Mouse (Mus musculus) MEL (cell line): ENCODE measurements around the gene Creb3l2. TPM values are rescaled to one million over a fixed set of nuclear protein-coding genes. Genes with fewer than 3 reads are reported as not detected.

Experiments
- DNase-seq: peaks from one replicate; pipeline ENCODE4 v3.0.0; 2011; ENCODE audit warnings: low read depth, low spot score
- H3K27ac ChIP-seq: 2 replicates; pipeline ENCODE4 v1.5.1; 2012; ENCODE audit warnings: low read depth, mild to moderate bottlenecking, control low read depth, low read length, moderate library complexity; ENCODE audit not compliant: control insufficient read depth
- H3K27me3 ChIP-seq, 2 experiments: fragments of 150-350 bp in 1 of 2; sonication (generic) in 1 of 2; 2 replicates each; pipeline ENCODE4 v1.6.1; 2012; ENCODE audit warnings: low read length in 2 of 2, mild to moderate bottlenecking in 2 of 2, improper control_type of control experiment in 1 of 2, moderate library complexity in 1 of 2; ENCODE audit not compliant: insufficient read depth in 2 of 2, control insufficient read depth in 1 of 2
- H3K36me3 ChIP-seq, 2 experiments: 2 replicates each; pipeline ENCODE4 v1.6.1; 2012 to 2014; ENCODE audit warnings: low read length in 2 of 2, improper control_type of control experiment in 1 of 2, inconsistent platforms in 1 of 2, mild to moderate bottlenecking in 1 of 2; ENCODE audit not compliant: insufficient read depth in 2 of 2, control insufficient read depth in 1 of 2
- H3K4me1 ChIP-seq, 2 experiments: fragments of 150-350 bp in 1 of 2; sonication (generic) in 1 of 2; 2 replicates each; pipeline ENCODE4 v1.6.1; 2012; ENCODE audit warnings: low read length in 2 of 2, improper control_type of control experiment in 1 of 2, mild to moderate bottlenecking in 1 of 2; ENCODE audit not compliant: insufficient read depth in 2 of 2, control insufficient read depth in 1 of 2
- H3K4me3 ChIP-seq, 2 experiments: fragments of 150-350 bp in 1 of 2; sonication (generic) in 1 of 2; 2 replicates each; pipeline ENCODE4 v1.5.1; 2012; ENCODE audit warnings: low read depth in 2 of 2, low read length in 2 of 2, mild to moderate bottlenecking in 2 of 2, moderate library complexity in 2 of 2, control low read depth in 1 of 2, improper control_type of control experiment in 1 of 2; ENCODE audit not compliant: control insufficient read depth in 1 of 2, insufficient read depth in 1 of 2
- H3K79me2 ChIP-seq: 2 replicates; pipeline ENCODE4 v1.6.1; 2012; ENCODE audit warnings: mild to moderate bottlenecking, low read length, moderate library complexity; ENCODE audit not compliant: control insufficient read depth, poor library complexity, insufficient read depth
- H3K9ac ChIP-seq: 2 replicates; pipeline ENCODE4 v1.6.1; 2012; ENCODE audit warnings: low read depth, mild to moderate bottlenecking, control low read depth, low read length, moderate library complexity; ENCODE audit not compliant: control insufficient read depth, poor library complexity, severe bottlenecking
- H3K9me3 ChIP-seq: fragments of 150-350 bp; sonication (generic); replicated peaks from 2 replicates; pipeline ENCODE4 v1.6.1; 2012; ENCODE audit warnings: mild to moderate bottlenecking, low read length, improper control_type of control experiment, moderate library complexity; ENCODE audit not compliant: insufficient read depth
- CHD2 ChIP-seq: IDR thresholded peaks from 2 replicates; pipeline ENCODE4 v1.6.1; 2011; ENCODE audit warnings: low read length, improper control_type of control experiment
- ELF1 ChIP-seq: IDR thresholded peaks from 2 replicates; pipeline ENCODE4 v1.6.1; 2014; ENCODE audit warnings: low read depth, mild to moderate bottlenecking, inconsistent platforms, low read length, improper control_type of control experiment, moderate library complexity
- ETS1 ChIP-seq: IDR thresholded peaks from 2 replicates; pipeline ENCODE4 v1.6.1; 2012; ENCODE audit warnings: low read depth, mild to moderate bottlenecking, inconsistent platforms, low read length, improper control_type of control experiment, moderate library complexity
- GABPA ChIP-seq: IDR thresholded peaks from 2 replicates; pipeline ENCODE4 v1.6.1; 2012; ENCODE audit warnings: low read depth, mild to moderate bottlenecking, inconsistent platforms, low read length, improper control_type of control experiment, moderate library complexity
- HCFC1 ChIP-seq: IDR thresholded peaks from 2 replicates; pipeline ENCODE4 v1.6.1; 2012; ENCODE audit warnings: low read depth, mild to moderate bottlenecking, inconsistent platforms, low read length, improper control_type of control experiment, moderate library complexity
- MEF2A ChIP-seq: IDR thresholded peaks from 2 replicates; pipeline ENCODE4 v1.6.1; 2014; ENCODE audit warnings: low read depth, mild to moderate bottlenecking, inconsistent platforms, low read length, improper control_type of control experiment; ENCODE audit not compliant: poor library complexity, insufficient replicate concordance, severe bottlenecking; ENCODE audit errors: extremely low read depth
- MXI1 ChIP-seq: IDR thresholded peaks from 2 replicates; pipeline ENCODE4 v1.6.1; 2011; ENCODE audit warnings: mild to moderate bottlenecking, low read depth, low read length, improper control_type of control experiment
- NELFE ChIP-seq: IDR thresholded peaks from 2 replicates; pipeline ENCODE4 v1.6.1; 2011; ENCODE audit warnings: low read depth, low read length, improper control_type of control experiment
- TBP ChIP-seq: IDR thresholded peaks from 2 replicates; pipeline ENCODE4 v1.8.0; 2011; ENCODE audit warnings: low read depth, low read length, improper control_type of control experiment
- TCF12 ChIP-seq: IDR thresholded peaks from 2 replicates; pipeline ENCODE4 v1.6.1; 2014; ENCODE audit warnings: low read depth, mild to moderate bottlenecking, inconsistent platforms, low read length, improper control_type of control experiment, moderate library complexity
- ZC3H11A ChIP-seq: IDR thresholded peaks from 2 replicates; pipeline ENCODE4 v1.6.1; 2012; ENCODE audit warnings: low read depth, mild to moderate bottlenecking, inconsistent platforms, low read length, improper control_type of control experiment
- polyA plus RNA-seq, 2 experiments: library from polyadenylated mRNA; stranded (reverse) in 1 of 2; unstranded in 1 of 2; fragments of >175 nt in 1 of 2; fragments of >200 nt in 1 of 2; gene quantifications; 2 replicates each; pipeline versions ENCODE4 v1.2.1 to v1.2.4; 2012; ENCODE audit warnings: low replicate concordance in 2 of 2, low read depth in 1 of 2; ENCODE audit not compliant: insufficient read length in 2 of 2, insufficient read depth in 1 of 2, missing spikeins in 1 of 2
- total RNA-seq: library from RNA; depleted of rRNA; stranded (reverse); fragments of 300-350 nt; gene quantifications from 2 replicates; pipeline ENCODE4 v1.2.3, GENCODE M21; 2012

Gene Creb3l2
- total and polyA plus RNA-seq, 3 experiments = not detected

DNA sequence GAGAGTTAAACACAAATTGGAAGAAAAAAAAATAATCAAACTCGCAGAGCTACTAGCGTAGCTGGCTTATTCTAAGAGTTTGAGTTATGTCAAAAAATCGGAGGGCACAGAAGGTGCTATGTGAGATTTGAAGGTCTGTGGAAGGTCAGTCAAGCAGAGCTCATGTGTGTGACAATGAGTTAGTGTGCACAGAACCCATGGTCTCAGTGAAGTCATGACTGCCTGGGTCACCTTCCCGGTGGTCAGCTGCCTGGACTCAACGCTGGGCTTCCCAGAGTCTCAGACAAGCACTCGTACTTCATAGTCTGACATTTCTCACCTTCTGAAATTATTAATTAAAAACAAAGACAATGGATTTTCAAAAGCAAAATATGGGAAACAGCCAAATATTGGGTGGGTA lies 26.4 kb downstream of the Creb3l2 start:
- H3K4me3 ChIP-seq = no peak overlapping the region
- no peak overlapping the region for H3K27ac ChIP-seq
- no peaks in the 10 kb centered on the region for H3K36me3 ChIP-seq
- H3K4me1 ChIP-seq = no peaks in the 10 kb centered on the region
- H3K27me3 ChIP-seq = no peaks in the 10 kb centered on the region
- no peaks in the 10 kb centered on the region for H3K79me2 ChIP-seq
- H3K9ac ChIP-seq = no peak overlapping the region
- no peaks in the 10 kb centered on the region for H3K9me3 ChIP-seq
- DNase-seq = no peak
- TF ChIP-seq TBP = no peak
- TF ChIP-seq MEF2A = no peak
- no peak for TF ChIP-seq TCF12

DNA sequence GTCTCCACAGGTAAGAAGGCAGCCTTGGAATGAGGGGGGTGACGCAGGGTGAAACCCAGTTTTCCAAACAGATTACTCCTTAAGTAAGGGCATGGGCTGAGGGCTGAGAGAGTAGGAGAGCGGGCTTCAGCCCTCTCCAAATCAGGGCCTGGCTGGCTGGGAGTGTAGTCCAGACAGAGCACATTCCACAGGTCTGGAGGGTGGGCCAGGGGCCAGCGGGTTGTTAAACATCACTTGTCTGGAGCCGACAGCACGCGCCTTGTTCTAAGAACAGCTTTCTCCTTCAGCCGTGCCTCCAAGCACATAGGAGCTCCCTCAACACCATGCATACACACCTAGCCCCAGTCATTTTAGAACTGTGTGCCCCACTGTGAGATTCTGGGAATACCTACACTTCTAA lies 26.9 kb downstream of the Creb3l2 start:
- Histone ChIP-seq H3K4me1 (no peaks in the 10 kb centered on the region), H3K27ac (no peak overlapping the region), H3K9me3 (no peaks in the 10 kb centered on the region), H3K9ac (no peak overlapping the region), H3K79me2 (no peaks in the 10 kb centered on the region), H3K27me3 (no peaks in the 10 kb centered on the region), H3K36me3 (no peaks in the 10 kb centered on the region), H3K4me3 (no peak overlapping the region)
- no peak for DNase-seq
- TF ChIP-seq GABPA = no peak
- no peak for TF ChIP-seq CHD2
- no peak for TF ChIP-seq HCFC1
- no peak for TF ChIP-seq NELFE

DNA sequence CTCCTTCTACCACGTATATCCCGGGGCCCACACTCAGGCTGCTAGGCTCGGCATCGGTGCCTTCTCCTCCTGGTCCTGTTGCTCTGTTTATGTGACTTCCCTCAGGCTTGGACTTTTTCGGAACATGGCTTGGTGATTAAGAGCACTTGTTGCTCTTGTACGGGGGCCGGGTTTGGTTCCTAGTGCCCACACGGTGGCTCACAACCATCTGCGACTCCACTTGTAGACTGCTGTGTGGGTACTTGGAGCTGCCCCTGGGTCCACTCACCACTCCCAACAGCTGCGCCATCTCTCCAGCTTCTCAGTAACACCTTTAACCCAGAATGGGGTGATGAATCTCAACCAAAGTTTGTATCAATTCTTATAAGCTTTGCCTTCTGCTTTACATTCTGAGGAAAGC lies 27.4 kb downstream of the Creb3l2 start:
- DNase-seq = no peak
- no peak overlapping the region for H3K27ac ChIP-seq
- H3K9ac ChIP-seq = no peak overlapping the region
- H3K27me3 ChIP-seq = no peaks in the 10 kb centered on the region
- H3K4me3 ChIP-seq = no peak overlapping the region
- TF ChIP-seq TCF12 (no peak), ZC3H11A (no peak), ELF1 (no peak), ETS1 (no peak), MXI1 (no peak)
- H3K79me2 ChIP-seq = no peaks in the 10 kb centered on the region
- no peaks in the 10 kb centered on the region for H3K9me3 ChIP-seq
- H3K4me1 ChIP-seq = no peaks in the 10 kb centered on the region
- H3K36me3 ChIP-seq = no peaks in the 10 kb centered on the region
